24 mouse cellular contexts compared by ENCODE assay signal in genomic region chr8:127540273-127540672, GRCm38 (mm10).
DNase-seq lines count a peak whose midpoint lies in the region; ATAC-seq and TF ChIP-seq lines count a peak whose summit lies in the region.
"Had no signal": no experiment of that assay in that cellular context is flagged by ENCODE, and none has a peak within 500 bp of the region (broad histone marks: within the 10 kb centered on the region; RNA-seq: fewer than 3 reads in every experiment).

No protein-coding gene starts in this region.

- no peaks in the 10 kb centered on the region for H3K4me1 ChIP-seq in intestine, postnatal 0 days (replicated peaks; ENCODE audit: control insufficient read depth, insufficient read depth, low read length)
- no peaks in the 10 kb centered on the region for H3K4me1 ChIP-seq in intestine, embryonic 16.5 days (ENCODE audit: control insufficient read depth, insufficient read depth, low read length)

- H3K4me3 ChIP-seq in intestine, postnatal 0 days (ENCODE audit: low read depth, low read length): no peak overlapping the region
- H3K4me3 ChIP-seq in intestine, embryonic 16.5 days (ENCODE audit: low read length): no peak overlapping the region
- H3K4me3 ChIP-seq: embryonic facial prominence, embryonic 15.5 days; erythroblast, embryonic 14.5 days; forebrain, embryonic 10.5 days; heart, embryonic 10.5 days; hindbrain, embryonic 12.5 days had no signal

- no peak overlapping the region for H3K9ac ChIP-seq in intestine, postnatal 0 days (ENCODE audit: low read depth, low read length)
- H3K9ac ChIP-seq in intestine, embryonic 16.5 days (ENCODE audit: low read depth, low read length): no peak overlapping the region
- H3K9ac ChIP-seq: embryonic facial prominence, embryonic 15.5 days; hindbrain, embryonic 12.5 days had no signal

- 84% methylated on average over 3 of the region's 3 CpGs for WGBS in intestine, postnatal 0 days
- WGBS in intestine, embryonic 16.5 days: 90% methylated on average over 3 of the region's 3 CpGs

- no peak overlapping the region for H3K4me2 ChIP-seq in intestine, postnatal 0 days (replicated peaks; ENCODE audit: low read depth)
- no peak overlapping the region for H3K4me2 ChIP-seq in intestine, embryonic 16.5 days (ENCODE audit: low read depth, low read length)
- H3K4me2 ChIP-seq: embryonic facial prominence, embryonic 15.5 days; hindbrain, embryonic 12.5 days had no signal

- peak; percentile 1 for DNase-seq in 416B (ENCODE audit: low read depth)
- peak; percentile 25 for DNase-seq in skeletal muscle tissue, adult 2 months (ENCODE audit: low read depth, low spot score)
- no peak for DNase-seq in urinary bladder, postnatal 4 days (ENCODE audit: low spot score in 2 of 2)
- DNase-seq: adrenal gland, adult 2 months; adrenal gland, postnatal 25 days; cerebellum, adult 18-20 months; cerebellum, adult 9-11 months; cerebellum, postnatal 36 days; embryo, embryonic 11 days; gastrocnemius, postnatal 36 days; heart, postnatal 10 days; heart, postnatal 4 days had no signal

- no peaks in the 10 kb centered on the region for H3K9me3 ChIP-seq in intestine, postnatal 0 days (ENCODE audit: control insufficient read depth)
- H3K9me3 ChIP-seq in intestine, embryonic 16.5 days (ENCODE audit: control insufficient read depth, low read length): no peaks in the 10 kb centered on the region
- H3K9me3 ChIP-seq: embryonic facial prominence, embryonic 15.5 days; forebrain, embryonic 10.5 days; heart, embryonic 10.5 days; hindbrain, embryonic 12.5 days had no signal

- no peak for TF ChIP-seq CTCF in intestine, postnatal 0 days (IDR thresholded peaks at IDR 0.05; ENCODE audit: low read depth)

- no peaks in the 10 kb centered on the region for H3K27me3 ChIP-seq in intestine, postnatal 0 days (replicated peaks; ENCODE audit: control insufficient read depth, insufficient read depth, low read length)
- no peaks in the 10 kb centered on the region for H3K27me3 ChIP-seq in intestine, embryonic 16.5 days (replicated peaks; ENCODE audit: control insufficient read depth, insufficient read depth, low read length)
- H3K27me3 ChIP-seq: embryonic facial prominence, embryonic 15.5 days; hindbrain, embryonic 12.5 days; Patski had no signal

- no peak overlapping the region for H3K27ac ChIP-seq in intestine, postnatal 0 days (ENCODE audit: low read depth, low read length)
- H3K27ac ChIP-seq in intestine, embryonic 16.5 days (ENCODE audit: low read length): no peak overlapping the region
- H3K27ac ChIP-seq: forebrain, embryonic 10.5 days; heart, embryonic 10.5 days; hindbrain, embryonic 12.5 days had no signal

- no peaks in the 10 kb centered on the region for H3K36me3 ChIP-seq in intestine, postnatal 0 days (ENCODE audit: control insufficient read depth, insufficient read depth)
- no peaks in the 10 kb centered on the region for H3K36me3 ChIP-seq in intestine, embryonic 16.5 days (ENCODE audit: control insufficient read depth, insufficient read depth, low read length)
- H3K36me3 ChIP-seq: embryonic facial prominence, embryonic 15.5 days; forebrain, embryonic 10.5 days; heart, embryonic 10.5 days; hindbrain, embryonic 12.5 days had no signal

- ATAC-seq in intestine, postnatal 0 days: peak; percentile 47
- ATAC-seq in intestine, embryonic 16.5 days: no peak
- peak; percentile 76 for ATAC-seq in megakaryocyte, adult 5-6 weeks (ENCODE audit: poor library complexity, severe bottlenecking)
- ATAC-seq in activated CD4-positive, CD25-positive, alpha-beta regulatory T cell, adult 4 months: no peak
- ATAC-seq: forebrain, embryonic 14.5 days; hindbrain, embryonic 16.5 days; Patski had no signal

Comparison
In these comparisons a context has a peak if more than half of its experiments do, and no peak if none do; other contexts are left out.
1. ATAC-seq: peak in intestine, postnatal 0 days (single experiment) and megakaryocyte, adult 5-6 weeks (single experiment); none in intestine, embryonic 16.5 days (single experiment) and activated CD4-positive, CD25-positive, alpha-beta regulatory T cell, adult 4 months (single experiment).
2. DNase-seq: peak in 416B (single experiment) and skeletal muscle tissue, adult 2 months (single experiment); none in urinary bladder, postnatal 4 days (0 of 2).